Mouse (Mus musculus): ENCODE measurements around the gene Cox20.

- no peak for TF ChIP-seq POLR2A (IDR thresholded peaks at IDR 0.05; ENCODE audit: control insufficient read depth, low read depth, low read length)
- TF ChIP-seq CTCF (IDR thresholded peaks at IDR 0.05; ENCODE audit: control insufficient read depth, insufficient read depth, insufficient replicate concordance, low read depth, low read length) = no peak
Measured at GRCm38 (mm10) chr1:178369272-178369651, 50.3 kb downstream of the Cox20 start.
